Mouse (Mus musculus) testis, postnatal 14 days (tissue): ENCODE measurements around the gene Exoc8.

ENCODE experiments used
- DNase-seq: peaks from one replicate; pipeline ENCODE4 v3.0.0; 2021; ENCODE audit warnings: low spot score

Gene Exoc8

GRCm38 (mm10) chr8:124909936-124910335 is 12.4 kb upstream of the Exoc8 start:
- DNase-seq, result no peak

GRCm38 (mm10) chr8:124905482-124905881 is 8.0 kb upstream of the Exoc8 start:
- DNase-seq, result no peak

- no peak for DNase-seq
Observed at GRCm38 (mm10) chr8:124903198-124903597, 5.7 kb upstream of the Exoc8 start.

- no peak for DNase-seq
Observed at GRCm38 (mm10) chr8:124898251-124898905, 873 bp upstream of the Exoc8 start.

GRCm38 (mm10) chr8:124896632-124897385 is 696 bp downstream of the Exoc8 start:
- DNase-seq, result peak; percentile 67

GRCm38 (mm10) chr8:124896010-124896631 is 1.4 kb downstream of the Exoc8 start:
- peak; percentile 33 for DNase-seq

GRCm38 (mm10) chr8:124892596-124892995 is 4.9 kb downstream of the Exoc8 start:
- no peak for DNase-seq

GRCm38 (mm10) chr8:124888385-124888784 is 9.1 kb downstream of the Exoc8 start:
- no peak for DNase-seq

GRCm38 (mm10) chr8:124878946-124879526 is 18.5 kb downstream of the Exoc8 start:
- no peak for DNase-seq

GRCm38 (mm10) chr8:124878141-124878540 is 19.4 kb downstream of the Exoc8 start:
- DNase-seq, result no peak

GRCm38 (mm10) chr8:124872690-124873089 is 24.8 kb downstream of the Exoc8 start:
- DNase-seq, result no peak

GRCm38 (mm10) chr8:124872081-124872480 is 25.4 kb downstream of the Exoc8 start:
- DNase-seq, result no peak

- DNase-seq, result no peak
Observed at GRCm38 (mm10) chr8:124871474-124871873, 26.0 kb downstream of the Exoc8 start.

GRCm38 (mm10) chr8:124869708-124870107 is 27.8 kb downstream of the Exoc8 start:
- DNase-seq, result no peak

- DNase-seq, result no peak
Observed at GRCm38 (mm10) chr8:124867126-124867525, 30.4 kb downstream of the Exoc8 start.

- DNase-seq, result no peak
Observed at GRCm38 (mm10) chr8:124866669-124867068, 30.8 kb downstream of the Exoc8 start.

GRCm38 (mm10) chr8:124863729-124864128 is 33.8 kb downstream of the Exoc8 start:
- DNase-seq, result no peak

GRCm38 (mm10) chr8:124863163-124863677 is 34.3 kb downstream of the Exoc8 start:
- no peak for DNase-seq

GRCm38 (mm10) chr8:124862321-124863162 is 35.0 kb downstream of the Exoc8 start, which contains the start of the genes Gnpat and 2810004N23Rik:
Gene Gnpat, plus strand, starts transcription at chr8:124863033.
Gene 2810004N23Rik, minus strand, starts transcription at chr8:124863120.
- peak; percentile 93 for DNase-seq

- DNase-seq, result no peak
Observed at GRCm38 (mm10) chr8:124860188-124860587, 37.3 kb downstream of the Exoc8 start.

- no peak for DNase-seq
Observed at GRCm38 (mm10) chr8:124859466-124859865, 38.0 kb downstream of the Exoc8 start.
